In genomic region chr14:96461756-96462155, GRCm38 (mm10) we compare ENCODE assay signal across 13 mouse cellular contexts. TPM values are rescaled to one million over a fixed set of nuclear protein-coding genes. Genes with fewer than 3 reads are reported as not detected.
"Had no signal": no experiment of that assay in that cellular context is flagged by ENCODE, and none has a peak within 500 bp of the region (broad histone marks: within the 10 kb centered on the region; RNA-seq: fewer than 3 reads in every experiment).

No protein-coding gene starts in this region.

- DNase-seq: kidney, adult 8-10 months; kidney, postnatal 25 days; left cerebral cortex, postnatal 4 days; lung, adult 18-20 months; midbrain, embryonic 14.5 days; right cerebral cortex, postnatal 4 days; spleen, adult 18-20 months; thymus, adult 18-20 months; thymus, postnatal 14 days had no signal

RNA-seq across cellular contexts. Expression of gene Klhl1, which starts 57.1 kb away (rescaled TPM):
- total RNA-seq: liver, adult 2 months; megakaryocyte progenitor cell, adult 5-6 weeks; monocyte, adult 5-6 weeks; neutrophil, adult 5-6 weeks had no signal
